Mouse (Mus musculus): Measurements from ENCODE around the gene Entpd6.

GRCm38 (mm10) chr2:150820720-150821119, 71.9 kb downstream of the Entpd6 start:
- TF ChIP-seq MAFK (IDR thresholded peaks at IDR 0.05; ENCODE audit: insufficient read depth, low read depth, low read length): no peak
- no peak for TF ChIP-seq ZC3H11A (IDR thresholded peaks at IDR 0.05; ENCODE audit: borderline replicate concordance, low read depth, low read length)
- no peak for TF ChIP-seq ZNF384 (IDR thresholded peaks at IDR 0.05; ENCODE audit: low read depth, low read length)
- no peak for TF ChIP-seq HCFC1 (IDR thresholded peaks at IDR 0.05; ENCODE audit: borderline replicate concordance, insufficient read depth, low read length)

Data from ES-E14 (cell line).